Mouse (Mus musculus) right cerebral cortex, postnatal 4 days (tissue): ENCODE measurements around the gene Adamtsl1.

Source experiments
- DNase-seq: peaks from one replicate; pipeline ENCODE4 v3.0.0-alpha.2; 2022

Gene Adamtsl1

DNA sequence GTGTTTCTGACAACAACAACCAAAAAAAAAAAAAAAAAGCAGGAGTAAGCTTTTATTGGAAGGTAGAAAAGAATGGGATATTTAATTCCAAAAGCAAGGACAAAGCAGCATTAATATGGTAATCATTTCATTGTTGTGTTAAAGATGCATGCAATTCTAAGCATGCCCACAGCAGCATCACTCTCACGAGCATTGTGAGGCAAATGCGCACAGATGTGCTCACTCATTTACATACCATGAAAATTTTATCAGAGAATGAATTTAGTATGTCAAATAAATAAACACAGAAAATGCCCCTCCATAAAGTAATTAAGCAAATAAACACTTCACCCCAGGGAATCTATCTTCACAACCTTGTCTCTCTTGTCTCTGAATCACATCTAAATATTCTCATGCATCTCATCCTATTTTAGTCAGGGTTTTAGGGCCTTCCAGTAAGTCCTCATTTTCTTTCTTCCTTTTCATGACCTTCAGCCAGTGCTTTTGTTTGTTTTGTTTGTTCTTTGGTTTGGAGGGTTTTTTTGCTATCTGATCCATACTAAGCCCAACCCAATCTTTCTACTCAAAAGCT is 728.0 kb downstream of the Adamtsl1 start:
- no peak for DNase-seq

DNA sequence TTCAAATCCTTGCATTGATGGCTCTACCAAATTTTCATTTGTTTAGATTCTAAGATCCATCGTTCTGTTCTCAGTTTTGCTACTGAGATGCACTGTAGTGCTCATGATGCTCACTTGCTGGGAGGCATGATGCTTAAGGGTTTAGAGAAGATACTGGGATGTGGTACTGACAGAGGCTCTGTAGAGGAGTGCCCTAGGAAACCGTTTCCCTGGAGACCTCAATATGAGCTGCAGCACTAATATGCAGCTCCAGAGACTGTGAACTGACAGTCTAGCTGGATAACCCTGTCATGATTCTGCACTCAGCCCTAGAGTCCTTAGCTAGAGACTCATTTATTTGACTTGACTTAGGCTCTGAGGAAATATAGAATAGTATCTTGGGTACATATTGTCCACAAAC is 756.1 kb downstream of the Adamtsl1 start:
- no peak for DNase-seq

DNA sequence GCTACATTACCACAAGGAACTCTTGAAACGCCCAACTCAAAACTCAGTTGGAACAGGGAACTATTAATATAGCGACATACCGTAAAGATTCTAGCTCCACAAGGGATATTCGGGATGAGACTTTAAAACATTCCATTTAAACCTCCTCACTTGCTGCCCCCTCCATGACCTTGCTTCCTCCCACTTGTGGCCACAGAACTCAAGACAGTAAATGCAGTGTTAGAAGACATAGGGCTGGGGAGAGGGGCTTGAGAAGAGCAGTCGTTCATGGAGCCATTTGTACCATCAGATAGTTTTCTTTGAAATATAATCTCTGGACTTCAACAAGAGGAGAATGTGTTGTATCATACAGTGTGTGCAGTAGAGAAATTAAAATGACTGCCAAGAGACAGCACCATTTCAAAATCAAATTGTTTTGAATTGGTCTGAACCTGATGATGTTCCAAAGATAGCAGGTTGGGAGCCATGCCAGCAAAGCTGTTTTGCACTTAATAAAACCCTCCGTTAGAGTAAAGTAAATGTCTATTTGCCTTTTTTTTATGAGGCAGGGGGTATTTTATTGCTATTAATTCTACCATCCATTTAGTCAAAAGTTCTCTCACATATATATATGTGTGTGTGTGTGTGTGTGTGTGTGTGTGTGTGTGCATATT is 759.9 kb downstream of the Adamtsl1 start:
- DNase-seq: no peak

DNA sequence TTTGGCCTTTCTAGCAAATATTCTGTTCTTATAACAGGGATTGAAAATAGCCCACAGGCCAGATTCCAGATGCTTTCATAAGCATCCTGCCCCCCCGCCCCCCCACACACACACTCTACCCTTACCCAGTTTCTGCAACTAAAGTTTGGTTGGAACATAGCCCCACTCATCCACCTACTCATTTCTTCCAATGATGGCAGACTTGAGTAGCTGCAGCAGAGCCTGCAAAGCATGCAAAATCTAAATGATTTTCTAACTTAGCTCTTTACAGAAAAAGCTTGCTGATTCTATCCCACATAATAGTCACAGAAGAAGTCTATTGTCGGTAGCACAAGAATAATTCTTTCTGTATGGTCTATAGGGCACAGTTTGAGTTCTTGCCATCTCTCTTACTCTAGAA is 760.7 kb downstream of the Adamtsl1 start:
- no peak for DNase-seq

DNA sequence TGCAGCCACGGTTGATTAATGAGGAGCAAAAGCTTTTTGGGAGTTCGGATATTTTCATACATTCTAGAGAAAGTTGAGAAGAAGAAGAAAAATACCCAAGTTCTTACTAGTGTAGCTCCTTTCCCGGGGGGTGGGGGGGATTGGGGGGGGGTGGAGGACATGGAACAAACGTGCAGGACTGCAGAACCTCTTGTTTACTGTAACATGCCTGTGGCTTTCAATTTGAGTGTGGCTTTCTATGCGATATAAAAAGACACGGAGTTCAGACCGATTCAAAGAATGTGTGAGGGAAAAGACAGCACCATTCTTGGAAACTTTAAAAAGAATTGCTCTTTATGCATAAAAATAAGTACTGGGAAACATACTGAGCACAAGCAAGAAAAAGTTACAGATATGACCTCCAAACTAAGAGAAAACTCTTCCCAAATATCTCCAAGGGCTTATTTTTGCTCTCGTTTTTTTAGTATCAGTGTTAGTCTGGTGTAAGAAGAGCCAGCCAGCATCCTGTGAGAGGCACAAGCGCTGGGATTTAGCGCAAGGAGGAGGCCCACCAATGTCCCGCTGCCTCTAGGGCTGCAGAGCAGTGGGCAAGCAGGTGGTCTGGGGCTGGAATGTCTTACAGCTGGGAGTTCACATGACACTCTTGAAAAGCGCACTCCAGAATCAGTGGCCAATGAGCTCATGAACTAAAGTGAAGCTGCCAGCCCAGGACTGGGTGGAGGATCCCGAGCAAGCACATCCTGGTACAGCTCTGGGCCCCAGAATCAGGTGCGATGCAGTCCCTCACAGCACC is 762.2 kb downstream of the Adamtsl1 start:
- no peak for DNase-seq

DNA sequence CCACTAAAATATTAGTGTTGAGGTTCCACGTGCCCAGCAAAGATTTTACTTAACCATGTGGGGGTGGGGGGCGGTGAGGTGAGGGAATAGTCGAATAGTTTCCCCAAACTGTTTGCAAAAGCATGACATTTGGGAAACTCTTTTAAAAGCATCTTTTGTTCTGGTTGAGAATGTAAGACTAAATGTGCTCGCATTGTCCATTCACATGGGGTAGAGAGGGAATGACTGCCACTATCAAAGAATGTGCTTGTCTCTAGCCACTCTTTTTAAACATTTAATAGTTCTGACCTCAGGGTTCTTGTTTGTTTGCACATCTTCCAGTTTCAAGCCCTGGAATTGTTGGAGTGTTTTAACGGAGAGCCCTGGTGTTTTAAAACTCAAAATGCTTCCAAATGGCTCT is 764.6 kb downstream of the Adamtsl1 start:
- no peak for DNase-seq

DNA sequence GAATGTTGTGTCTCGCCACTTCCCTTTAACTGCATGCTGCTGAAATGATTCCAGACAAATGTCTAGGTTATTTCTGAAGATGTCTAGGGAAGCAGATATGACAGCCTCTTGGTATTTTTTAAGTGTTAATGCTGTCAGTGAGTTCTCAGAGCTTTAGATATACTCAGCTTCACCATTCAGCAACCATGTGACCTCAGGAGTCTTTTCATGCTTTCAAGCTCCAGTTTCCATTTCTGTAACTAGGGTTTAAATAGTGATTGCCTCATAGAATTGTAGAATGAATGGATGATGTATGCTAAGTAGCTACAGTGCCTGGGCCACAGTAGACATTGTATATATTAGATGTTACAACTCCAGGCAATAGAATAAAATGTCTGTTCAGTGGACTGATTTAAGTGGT is 772.6 kb downstream of the Adamtsl1 start:
- no peak for DNase-seq

DNA sequence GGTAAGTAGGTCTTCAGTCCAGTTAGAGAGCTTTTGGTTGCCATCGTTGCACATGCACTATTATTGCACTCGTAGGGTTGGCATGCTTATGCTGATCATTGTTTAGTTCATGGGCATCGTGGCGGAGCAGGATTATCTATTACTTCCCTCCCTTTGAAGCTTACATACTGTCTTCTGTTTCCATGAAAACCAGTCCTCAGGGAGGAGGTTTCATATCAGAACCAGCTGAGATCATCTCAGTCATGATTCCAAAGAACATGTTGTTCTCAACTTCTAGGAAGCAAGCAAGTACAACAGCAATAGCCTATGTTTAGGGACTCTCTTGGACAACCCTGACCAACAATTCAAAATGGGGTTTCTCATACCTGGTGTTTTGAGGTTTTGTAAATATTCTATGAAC is 774.3 kb downstream of the Adamtsl1 start:
- DNase-seq: no peak

DNA sequence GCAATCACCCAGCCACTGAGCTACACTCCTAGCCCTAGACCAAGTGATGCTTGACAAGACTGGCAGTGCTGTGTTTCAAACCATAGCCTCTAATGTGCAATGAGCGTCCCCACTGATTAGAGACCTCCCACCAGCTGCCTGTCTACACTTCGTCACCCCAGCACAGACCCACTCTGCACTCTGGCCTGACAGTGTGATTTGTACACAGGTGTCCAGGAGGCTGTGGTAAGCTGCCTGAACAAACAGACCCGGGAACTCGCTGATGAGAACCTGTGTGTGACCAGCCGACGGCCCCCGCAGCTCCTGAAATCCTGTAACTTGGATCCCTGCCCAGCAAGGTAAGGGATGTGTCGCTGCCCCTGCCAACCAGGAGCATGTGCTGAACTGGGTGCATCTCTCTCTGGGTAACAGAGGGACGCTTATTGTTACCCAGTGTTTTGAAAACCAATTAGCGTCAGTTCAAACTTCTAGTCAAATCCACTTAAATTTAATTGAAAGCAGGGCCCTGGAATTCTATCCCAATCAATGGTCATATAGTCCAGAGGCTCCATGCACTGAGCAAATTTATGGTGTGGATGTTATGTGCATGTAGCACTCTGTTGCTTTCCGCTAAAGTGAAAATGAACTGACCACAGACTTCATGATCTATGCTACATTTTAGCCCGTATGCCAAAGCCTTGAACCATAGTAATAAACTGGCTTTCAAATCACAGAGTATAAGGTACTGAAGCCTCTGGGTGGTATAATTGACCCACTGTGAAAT is 775.7 kb downstream of the Adamtsl1 start:
- no peak for DNase-seq

DNA sequence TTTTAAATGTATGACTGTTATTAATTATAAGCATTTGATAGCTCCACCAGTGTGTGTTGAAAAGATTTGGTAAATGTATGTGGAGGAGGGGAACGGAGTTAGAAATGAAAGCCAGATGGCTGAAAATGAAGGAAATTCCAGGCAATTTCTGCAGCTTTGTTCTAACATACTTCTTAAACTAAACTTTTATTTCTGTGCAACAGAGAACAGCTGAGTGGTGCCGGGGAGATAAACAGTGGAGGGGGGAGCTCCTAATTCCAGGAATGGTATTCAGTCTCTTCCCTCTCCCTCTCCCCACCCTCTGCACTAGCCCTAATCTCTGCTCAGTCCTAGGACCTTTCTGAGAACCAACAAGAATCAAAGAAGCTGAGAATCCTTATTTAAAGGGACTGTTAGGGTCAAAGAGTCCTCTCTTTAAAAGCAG is 780.9 kb downstream of the Adamtsl1 start:
- no peak for DNase-seq

DNA sequence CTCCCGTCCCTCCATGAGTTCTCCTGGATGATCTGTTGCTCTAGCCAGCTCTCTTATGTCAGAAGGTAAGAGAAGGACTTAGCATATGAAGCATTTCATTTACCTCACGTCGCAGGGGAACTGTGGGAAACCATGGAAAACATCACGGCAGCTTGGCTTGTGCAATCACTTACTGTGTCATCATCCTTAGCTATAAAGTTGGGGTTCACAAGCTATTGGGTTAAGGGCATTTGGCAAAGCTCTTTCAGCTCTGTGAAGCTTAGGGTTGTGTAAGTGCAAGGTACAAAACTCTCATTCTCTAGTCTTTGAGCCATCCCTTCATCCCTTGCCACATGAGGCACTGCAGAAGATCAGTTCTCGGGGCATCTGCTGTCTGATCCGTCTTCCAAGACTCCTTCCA is 787.5 kb downstream of the Adamtsl1 start:
- no peak for DNase-seq

DNA sequence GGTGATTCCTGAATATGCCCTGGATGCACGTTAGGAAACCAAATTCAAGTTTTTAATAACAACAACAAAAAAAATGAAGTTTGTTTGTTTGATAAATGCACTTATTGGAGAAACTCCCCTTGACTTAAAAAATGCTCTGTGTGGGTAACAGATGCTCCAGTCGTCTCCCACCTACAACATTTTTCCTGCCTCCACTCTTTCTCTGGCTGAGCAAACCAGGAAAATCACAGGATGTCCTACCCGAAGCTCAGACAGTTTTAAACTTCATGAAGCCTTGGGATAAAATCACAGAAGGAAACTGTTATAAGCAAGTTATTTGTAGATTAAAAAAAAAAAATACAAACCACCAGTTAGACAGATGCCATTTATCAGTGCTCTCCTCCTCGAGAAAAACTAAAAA is 788.1 kb downstream of the Adamtsl1 start:
- no peak for DNase-seq

DNA sequence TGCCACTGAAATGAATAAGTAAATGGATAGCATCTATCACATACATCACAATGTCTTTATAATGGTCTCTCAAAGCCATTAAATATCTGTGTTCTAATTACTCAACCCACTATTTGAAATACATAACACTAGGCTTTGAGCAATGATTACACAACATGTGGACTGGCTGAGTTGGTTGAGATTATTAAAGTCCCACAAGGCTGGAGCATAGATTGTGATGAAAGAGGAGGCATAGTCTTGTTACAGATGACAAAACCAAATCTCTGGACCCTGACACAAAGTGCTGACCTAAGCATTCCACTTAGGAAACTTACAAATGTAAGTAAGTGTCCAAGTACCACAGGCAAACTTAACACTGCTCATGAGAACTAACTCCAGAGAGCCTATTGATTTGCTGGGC is 792.8 kb downstream of the Adamtsl1 start:
- no peak for DNase-seq

DNA sequence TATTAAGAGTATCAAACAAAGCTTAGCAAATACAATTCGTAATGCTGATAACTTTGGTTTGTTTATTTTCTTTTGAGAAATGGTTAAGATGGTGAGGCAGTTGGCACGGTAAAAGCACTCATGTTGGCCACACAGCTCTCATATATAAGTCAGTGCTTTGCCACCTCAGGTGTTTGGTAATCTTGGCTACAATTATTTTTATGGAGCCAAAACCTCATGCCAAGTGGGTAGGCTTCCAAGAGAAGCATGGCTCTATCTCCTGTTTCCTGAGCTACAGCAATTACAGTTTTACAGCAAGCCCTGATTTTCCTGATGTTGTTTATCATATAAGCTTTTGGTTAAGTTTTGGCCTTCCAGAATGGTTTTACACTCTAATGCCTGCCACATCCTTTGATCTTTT is 795.2 kb downstream of the Adamtsl1 start:
- no peak for DNase-seq

DNA sequence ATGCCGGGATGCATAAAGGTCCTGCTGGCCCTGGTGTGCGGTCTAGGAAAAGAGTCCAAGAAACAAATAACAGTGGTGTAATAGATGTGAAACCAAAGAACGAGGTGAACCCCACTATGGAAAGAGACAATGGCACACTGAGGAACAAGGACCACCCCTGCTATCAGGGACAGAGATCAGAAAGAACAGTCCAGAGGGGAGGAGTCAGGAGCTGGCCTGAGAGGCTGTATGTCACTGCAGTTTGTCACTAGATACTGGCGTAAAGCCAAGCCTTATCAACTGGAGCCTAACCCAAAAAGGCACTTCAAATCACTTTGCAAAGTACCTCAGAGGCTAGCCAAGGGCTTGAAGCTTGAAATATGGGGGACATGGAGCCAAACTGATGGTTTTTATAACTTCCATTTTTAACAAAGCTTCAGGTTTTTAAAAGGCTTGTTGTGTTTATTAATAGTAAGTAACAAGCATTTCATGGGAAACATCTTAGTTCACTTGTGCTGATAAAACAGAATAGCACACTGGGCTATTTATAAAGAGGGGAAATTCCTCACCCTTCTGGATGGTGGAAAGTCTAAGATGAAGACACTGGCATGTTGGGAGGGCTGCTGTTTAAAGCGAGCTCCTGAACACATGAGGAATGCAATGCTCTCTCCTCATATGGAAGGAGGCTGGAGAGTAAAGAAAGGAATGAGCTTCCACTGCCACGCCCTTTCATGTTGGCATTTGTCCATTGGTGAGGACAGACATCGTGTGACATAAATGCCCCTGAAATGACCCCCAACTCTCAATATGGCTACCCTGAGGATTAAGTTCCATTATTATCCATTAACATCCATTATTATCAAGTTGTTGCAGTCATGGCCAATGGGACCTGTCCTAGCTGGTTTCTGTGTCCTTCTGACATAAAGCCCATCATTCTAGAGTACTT is 797.1 kb downstream of the Adamtsl1 start:
- DNase-seq: no peak

DNA sequence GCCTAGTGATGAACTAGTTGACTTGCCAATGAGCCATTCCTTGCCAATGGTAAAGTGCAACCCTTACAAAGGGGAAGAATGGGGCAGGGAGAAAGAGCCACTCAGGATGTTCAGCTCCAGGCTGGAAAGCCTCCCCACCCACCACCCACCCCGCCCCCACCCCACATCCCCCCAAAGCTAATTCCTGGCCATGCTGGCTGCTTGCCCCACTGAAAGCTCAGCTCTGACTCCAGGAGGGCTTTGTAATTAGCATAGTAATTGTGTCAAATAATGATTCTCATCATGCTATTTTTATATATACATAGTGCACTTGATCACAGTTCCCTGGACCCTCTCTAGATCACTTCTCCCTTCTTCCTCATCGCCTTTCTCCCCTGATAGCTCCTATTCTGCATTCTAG is 798.4 kb downstream of the Adamtsl1 start:
- no peak for DNase-seq

DNA sequence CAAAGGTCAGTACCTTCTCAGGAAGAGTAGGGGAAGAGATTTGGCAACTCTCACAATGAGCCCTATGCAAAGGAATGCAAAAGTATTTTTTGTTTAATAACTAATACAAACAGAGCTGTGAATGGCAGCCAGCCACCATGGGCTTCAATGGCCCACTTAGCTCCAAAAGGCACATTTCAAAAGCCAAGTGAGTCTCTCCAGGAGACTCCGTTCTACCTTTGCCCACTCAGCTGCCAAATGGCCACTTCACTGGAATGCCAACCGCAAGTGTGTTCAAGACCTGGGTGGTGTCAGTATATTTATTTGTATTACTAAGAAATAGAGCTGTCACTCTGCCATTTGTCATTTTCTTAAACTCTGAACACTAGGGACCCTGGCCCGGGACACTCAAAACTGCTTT is 800.5 kb downstream of the Adamtsl1 start:
- no peak for DNase-seq

DNA sequence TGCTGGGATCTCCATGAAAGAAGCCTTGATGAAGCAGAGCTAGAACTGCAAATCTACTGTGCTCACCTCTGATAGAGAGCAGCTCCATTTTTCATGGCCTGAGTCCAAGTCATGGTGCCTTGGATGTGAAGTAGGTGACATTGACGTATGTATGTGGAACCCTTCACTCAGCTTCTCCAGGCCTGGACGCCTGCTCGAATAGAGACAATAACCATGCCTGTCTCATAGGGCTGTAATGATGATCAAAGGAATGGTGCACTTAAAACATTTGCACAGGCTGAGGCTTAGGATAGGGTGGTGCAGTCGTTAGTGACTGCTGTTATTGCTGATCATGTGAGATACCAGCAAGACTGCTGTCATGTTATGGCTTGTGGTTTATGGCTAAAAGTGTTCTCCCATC is 801.1 kb downstream of the Adamtsl1 start:
- no peak for DNase-seq

DNA sequence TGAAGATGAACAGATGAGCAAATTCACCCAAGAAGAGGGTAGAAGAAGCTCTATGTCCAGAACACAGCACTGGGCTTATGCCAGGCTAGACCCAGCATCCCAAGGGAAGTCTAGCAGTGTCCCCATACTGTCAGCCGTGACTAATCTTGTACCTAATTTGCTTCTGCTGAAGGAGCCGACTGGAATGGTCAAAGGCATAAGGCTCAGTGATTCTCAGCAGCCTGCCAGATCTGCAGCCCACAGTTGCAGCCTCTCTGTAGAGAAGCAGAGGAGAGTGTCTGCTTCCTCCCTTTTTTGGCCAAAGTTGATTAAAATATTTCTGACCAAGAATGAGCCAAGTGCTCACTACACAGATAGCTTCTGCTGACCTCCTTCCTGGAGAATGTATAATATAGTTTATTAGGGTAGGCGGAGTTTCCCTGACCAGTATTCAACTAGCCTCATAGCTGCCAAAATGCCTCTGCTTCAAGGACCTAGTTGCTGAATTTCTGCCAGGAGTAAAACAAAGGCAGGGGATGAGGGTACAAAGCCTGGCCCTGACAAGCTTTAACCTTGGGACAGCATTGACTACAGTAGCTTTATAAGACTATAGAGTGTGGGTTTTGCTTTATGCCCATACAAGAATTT is 804.1 kb downstream of the Adamtsl1 start:
- no peak for DNase-seq

DNA sequence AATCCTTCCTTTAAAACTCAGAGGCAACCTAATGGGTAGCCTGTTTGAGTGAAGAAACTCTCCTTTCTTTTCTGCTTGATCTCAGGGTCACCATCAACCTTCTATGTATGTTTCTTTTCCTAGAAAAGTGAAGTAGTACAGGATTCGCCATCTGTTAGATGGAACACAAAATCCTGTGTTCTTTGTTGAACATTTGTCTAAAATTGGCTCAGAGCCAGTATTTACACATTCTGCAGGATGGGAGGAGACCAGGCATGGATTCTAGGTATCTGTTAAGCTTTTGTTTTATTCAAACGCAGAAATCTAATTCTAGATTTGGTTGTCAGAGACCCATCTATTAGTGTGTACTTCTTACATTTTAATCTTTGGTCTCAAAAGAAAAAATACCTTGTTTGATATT is 811.4 kb downstream of the Adamtsl1 start:
- no peak for DNase-seq

DNA sequence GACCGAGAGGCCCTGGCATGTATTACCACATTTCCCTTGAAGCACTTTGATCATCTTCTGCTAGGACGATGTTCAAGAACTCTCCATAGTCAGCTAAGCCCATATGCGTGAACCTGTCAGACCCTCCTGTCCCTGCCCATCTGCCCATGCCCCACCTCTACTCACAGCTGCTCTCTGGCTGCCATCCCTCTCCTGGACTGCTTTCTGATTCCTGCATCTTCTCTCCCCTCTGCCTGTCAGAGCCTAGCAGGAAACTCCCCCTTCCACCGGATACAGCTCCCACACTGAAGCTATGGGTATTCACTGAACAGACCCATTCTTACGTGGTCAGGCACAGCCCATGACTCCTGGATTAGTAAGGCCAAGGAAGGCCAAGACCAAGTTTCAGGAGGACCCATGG is 812.0 kb downstream of the Adamtsl1 start:
- DNase-seq: no peak

DNA sequence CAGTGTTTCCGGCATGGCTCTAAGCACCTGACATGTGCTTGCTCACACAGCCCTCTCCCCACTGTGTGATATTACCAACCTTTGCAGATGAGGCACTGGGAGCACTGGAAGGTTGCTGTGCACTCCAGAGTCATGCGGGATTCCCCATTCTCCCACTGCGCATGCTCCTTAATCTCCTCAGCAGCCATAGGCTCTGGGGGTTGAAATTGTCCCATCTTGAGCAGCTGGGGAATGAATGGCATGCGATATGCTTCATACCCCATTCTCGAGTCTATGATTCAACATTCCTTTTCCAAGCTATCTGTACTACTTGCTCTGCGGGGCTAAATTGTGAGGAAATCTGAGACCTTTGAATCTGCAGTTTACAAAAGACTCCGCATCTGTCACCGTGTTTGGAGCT is 812.7 kb downstream of the Adamtsl1 start:
- no peak for DNase-seq
